Mouse (Mus musculus): ENCODE measurements around the gene Gtdc1. TPM values are rescaled to one million over a fixed set of nuclear protein-coding genes. Genes with fewer than 3 reads are reported as not detected.

Gene Gtdc1
- polyA plus RNA-seq, 1 experiment from 2014 or later, result 13.6 TPM

GRCm38 (mm10) chr2:44569140-44569952 is 358.1 kb downstream of the Gtdc1 start:
- no peaks in the 10 kb centered on the region; the same call in 1 of the 2 replicates for H3K4me1 ChIP-seq (ENCODE audit: control insufficient read depth, insufficient read depth, low read length)
- no peak overlapping the region for H3K4me3 ChIP-seq (ENCODE audit: low read length)
- 65% methylated on average over 7 of the region's 7 CpGs for WGBS
- H3K27ac ChIP-seq (ENCODE audit: low read depth, low read length), result no peak overlapping the region
- no peak overlapping the region for H3K9ac ChIP-seq (ENCODE audit: low read depth, low read length)
- H3K27me3 ChIP-seq (ENCODE audit: control insufficient read depth, insufficient read depth, low read length), result no peaks in the 10 kb centered on the region
- no peaks in the 10 kb centered on the region for H3K36me3 ChIP-seq (ENCODE audit: control insufficient read depth, insufficient read depth, low read length)
- ATAC-seq (ENCODE audit: low FRiP score, low TSS enrichment), result peak; percentile 49; the same call in 1 of the 2 replicates
- no peaks in the 10 kb centered on the region for H3K9me3 ChIP-seq (ENCODE audit: control insufficient read depth, low read length)
- H3K4me2 ChIP-seq (replicated peaks; ENCODE audit: low read depth, low read length), result no peak overlapping the region

GRCm38 (mm10) chr2:44564776-44565692 is 362.4 kb downstream of the Gtdc1 start:
- WGBS, result 94% methylated on average over 16 of the region's 16 CpGs
- Histone ChIP-seq H3K4me3 (ENCODE audit: low read length) (no peak overlapping the region), H3K27ac (ENCODE audit: low read depth, low read length) (no peak overlapping the region), H3K9me3 (ENCODE audit: control insufficient read depth, low read length) (no peaks in the 10 kb centered on the region), H3K4me1 (ENCODE audit: control insufficient read depth, insufficient read depth, low read length) (no peaks in the 10 kb centered on the region), H3K27me3 (ENCODE audit: control insufficient read depth, insufficient read depth, low read length) (no peaks in the 10 kb centered on the region), H3K9ac (ENCODE audit: low read depth, low read length) (no peak overlapping the region), H3K4me2 (replicated peaks; ENCODE audit: low read depth, low read length) (no peak overlapping the region), H3K36me3 (ENCODE audit: control insufficient read depth, insufficient read depth, low read length) (no peaks in the 10 kb centered on the region)
- no peak for ATAC-seq (ENCODE audit: low FRiP score, low TSS enrichment)

GRCm38 (mm10) chr2:44561789-44562188 is 365.7 kb downstream of the Gtdc1 start:
- 89% methylated on average over 4 of the region's 4 CpGs for WGBS
- no peak overlapping the region for H3K4me2 ChIP-seq (replicated peaks; ENCODE audit: low read depth, low read length)
- no peak overlapping the region for H3K27ac ChIP-seq (ENCODE audit: low read depth, low read length)
- H3K27me3 ChIP-seq (ENCODE audit: control insufficient read depth, insufficient read depth, low read length), result no peaks in the 10 kb centered on the region
- peaks cover 11% of the 10 kb centered on the region for H3K4me1 ChIP-seq (ENCODE audit: control insufficient read depth, insufficient read depth, low read length)
- H3K36me3 ChIP-seq (ENCODE audit: control insufficient read depth, insufficient read depth, low read length), result no peaks in the 10 kb centered on the region
- no peak for ATAC-seq (ENCODE audit: low FRiP score, low TSS enrichment)
- H3K9ac ChIP-seq (ENCODE audit: low read depth, low read length), result no peak overlapping the region
- H3K9me3 ChIP-seq (ENCODE audit: control insufficient read depth, low read length), result no peaks in the 10 kb centered on the region
- no peak overlapping the region for H3K4me3 ChIP-seq (ENCODE audit: low read length)

GRCm38 (mm10) chr2:44559242-44559944 is 368.1 kb downstream of the Gtdc1 start:
- ATAC-seq (ENCODE audit: low FRiP score, low TSS enrichment), result peak; percentile 50; the same call in 1 of the 2 replicates
- no peaks in the 10 kb centered on the region for H3K27me3 ChIP-seq (ENCODE audit: control insufficient read depth, insufficient read depth, low read length)
- peaks cover 17% of the 10 kb centered on the region for H3K4me1 ChIP-seq (ENCODE audit: control insufficient read depth, insufficient read depth, low read length)
- no peaks in the 10 kb centered on the region for H3K36me3 ChIP-seq (ENCODE audit: control insufficient read depth, insufficient read depth, low read length)
- H3K9me3 ChIP-seq (ENCODE audit: control insufficient read depth, low read length), result no peaks in the 10 kb centered on the region
- peak overlapping the region; percentile 78 for H3K27ac ChIP-seq (ENCODE audit: low read depth, low read length)
- no peak overlapping the region for H3K4me3 ChIP-seq (ENCODE audit: low read length)
- H3K4me2 ChIP-seq (replicated peaks; ENCODE audit: low read depth, low read length), result peak overlapping the region; percentile 34; the same call in 1 of the 2 replicates
- no peak overlapping the region for H3K9ac ChIP-seq (ENCODE audit: low read depth, low read length)
- WGBS, result 47% methylated on average over 6 of the region's 6 CpGs

- no peak for ATAC-seq (ENCODE audit: low FRiP score, low TSS enrichment)
- H3K9me3 ChIP-seq (ENCODE audit: control insufficient read depth, low read length), result no peaks in the 10 kb centered on the region
- H3K27ac ChIP-seq (ENCODE audit: low read depth, low read length), result peak overlapping the region; percentile 78; the same call in 1 of the 2 replicates
- H3K27me3 ChIP-seq (ENCODE audit: control insufficient read depth, insufficient read depth, low read length), result no peaks in the 10 kb centered on the region
- H3K36me3 ChIP-seq (ENCODE audit: control insufficient read depth, insufficient read depth, low read length), result no peaks in the 10 kb centered on the region
- peak overlapping the region; percentile 48; the same call in 1 of the 2 replicates for H3K4me3 ChIP-seq (ENCODE audit: low read length)
- H3K4me2 ChIP-seq (replicated peaks; ENCODE audit: low read depth, low read length), result peak overlapping the region; percentile 89
- 43% methylated on average over 12 of the region's 12 CpGs for WGBS
- H3K4me1 ChIP-seq (ENCODE audit: control insufficient read depth, insufficient read depth, low read length), result peaks cover 17% of the 10 kb centered on the region
- no peak overlapping the region for H3K9ac ChIP-seq (ENCODE audit: low read depth, low read length)
Measured at GRCm38 (mm10) chr2:44557669-44558281, 369.7 kb downstream of the Gtdc1 start.

GRCm38 (mm10) chr2:44556861-44557592 is 370.4 kb downstream of the Gtdc1 start:
- H3K36me3 ChIP-seq (ENCODE audit: control insufficient read depth, insufficient read depth, low read length), result no peaks in the 10 kb centered on the region
- peak overlapping the region; percentile 78 for H3K27ac ChIP-seq (ENCODE audit: low read depth, low read length)
- peak overlapping the region; percentile 89 for H3K4me2 ChIP-seq (replicated peaks; ENCODE audit: low read depth, low read length)
- H3K4me1 ChIP-seq (ENCODE audit: control insufficient read depth, insufficient read depth, low read length), result peaks cover 17% of the 10 kb centered on the region
- peak overlapping the region; percentile 48 for H3K4me3 ChIP-seq (ENCODE audit: low read length)
- WGBS, result under 1% methylated on average over 42 of the region's 42 CpGs
- peak overlapping the region; percentile 73 for H3K9ac ChIP-seq (ENCODE audit: low read depth, low read length)
- H3K9me3 ChIP-seq (ENCODE audit: control insufficient read depth, low read length), result no peaks in the 10 kb centered on the region
- ATAC-seq (ENCODE audit: low FRiP score, low TSS enrichment), result peak; percentile 71
- H3K27me3 ChIP-seq (ENCODE audit: control insufficient read depth, insufficient read depth, low read length), result no peaks in the 10 kb centered on the region

- Histone ChIP-seq H3K36me3 (ENCODE audit: control insufficient read depth, insufficient read depth, low read length) (no peaks in the 10 kb centered on the region), H3K4me1 (ENCODE audit: control insufficient read depth, insufficient read depth, low read length) (peaks cover 17% of the 10 kb centered on the region), H3K4me3 (ENCODE audit: low read length) (no peak overlapping the region), H3K9me3 (ENCODE audit: control insufficient read depth, low read length) (no peaks in the 10 kb centered on the region), H3K9ac (ENCODE audit: low read depth, low read length) (no peak overlapping the region), H3K27me3 (ENCODE audit: control insufficient read depth, insufficient read depth, low read length) (no peaks in the 10 kb centered on the region), H3K4me2 (replicated peaks; ENCODE audit: low read depth, low read length) (no peak overlapping the region), H3K27ac (ENCODE audit: low read depth, low read length) (no peak overlapping the region)
- WGBS, result 63% methylated on average over 3 of the region's 3 CpGs
- ATAC-seq (ENCODE audit: low FRiP score, low TSS enrichment), result no peak
Measured at GRCm38 (mm10) chr2:44554716-44555115, 372.7 kb downstream of the Gtdc1 start.

GRCm38 (mm10) chr2:44549311-44549710 is 378.1 kb downstream of the Gtdc1 start:
- Histone ChIP-seq H3K9me3 (ENCODE audit: control insufficient read depth, low read length) (no peaks in the 10 kb centered on the region), H3K4me3 (ENCODE audit: low read length) (no peak overlapping the region), H3K27me3 (ENCODE audit: control insufficient read depth, insufficient read depth, low read length) (no peaks in the 10 kb centered on the region), H3K4me1 (ENCODE audit: control insufficient read depth, insufficient read depth, low read length) (no peaks in the 10 kb centered on the region), H3K9ac (ENCODE audit: low read depth, low read length) (no peak overlapping the region), H3K27ac (ENCODE audit: low read depth, low read length) (0 out of 2 replicates have a peak overlapping the region, but pooled peaks have one; percentile 24), H3K4me2 (replicated peaks; ENCODE audit: low read depth, low read length) (no peak overlapping the region), H3K36me3 (ENCODE audit: control insufficient read depth, insufficient read depth, low read length) (no peaks in the 10 kb centered on the region)
- WGBS, result 51% methylated on average over 6 of the region's 6 CpGs
- ATAC-seq (ENCODE audit: low FRiP score, low TSS enrichment), result peak; percentile 52; the same call in 1 of the 2 replicates

Data from kidney, embryonic 14.5 days (tissue).